Mouse (Mus musculus): ENCODE measurements around the gene Tbcb. TPM values are rescaled to one million over a fixed set of nuclear protein-coding genes. Genes with fewer than 3 reads are reported as not detected.

Gene Tbcb
- 83.5 and 90.8 TPM in 2 replicates for polyA plus RNA-seq (2011; ENCODE audit: insufficient read length, low read depth, missing spikeins)

GRCm38 (mm10) chr7:30231669-30232454 is at the start of gene Tbcb, which contains the start of gene Polr2i:
TSS of gene Tbcb (minus strand) at chr7:30232272.
TSS of gene Polr2i (plus strand) at chr7:30231948.
- Histone ChIP-seq H3K4me3 (ENCODE audit: insufficient read depth, low read length) (peak within 1 kb of the TSS; percentile 68), H3K4me1 (ENCODE audit: control insufficient read depth, insufficient read depth, low read length) (no peaks in the 10 kb centered on the region; the same call in 1 of the 2 replicates), H3K27ac (ENCODE audit: insufficient read depth, low read length) (peak within 1 kb of the TSS; percentile 77)
- TF ChIP-seq POLR2A (IDR thresholded peaks at IDR 0.05; ENCODE audit: low read depth, low read length) (peak; percentile 72), CTCF (IDR thresholded peaks at IDR 0.05; ENCODE audit: borderline replicate concordance, insufficient read depth, low read length) (no peak)

- no peak overlapping the region for H3K4me3 ChIP-seq (ENCODE audit: insufficient read depth, low read length)
- H3K27ac ChIP-seq (ENCODE audit: insufficient read depth, low read length), result peak overlapping the region; percentile 99; the same call in 1 of the 2 replicates
- TF ChIP-seq CTCF (IDR thresholded peaks at IDR 0.05; ENCODE audit: borderline replicate concordance, insufficient read depth, low read length), result no peak
- TF ChIP-seq POLR2A (IDR thresholded peaks at IDR 0.05; ENCODE audit: low read depth, low read length), result no peak
- no peaks in the 10 kb centered on the region for H3K4me1 ChIP-seq (ENCODE audit: control insufficient read depth, insufficient read depth, low read length)
Measured at GRCm38 (mm10) chr7:30281522-30281921, 49.5 kb upstream of the Tbcb start.

- Histone ChIP-seq H3K27ac (ENCODE audit: insufficient read depth, low read length) (peak overlapping the region; percentile 99), H3K4me3 (ENCODE audit: insufficient read depth, low read length) (peak overlapping the region; percentile 49), H3K4me1 (ENCODE audit: control insufficient read depth, insufficient read depth, low read length) (no peaks in the 10 kb centered on the region)
- TF ChIP-seq CTCF (IDR thresholded peaks at IDR 0.05; ENCODE audit: borderline replicate concordance, insufficient read depth, low read length) (no peak), POLR2A (IDR thresholded peaks at IDR 0.05; ENCODE audit: low read depth, low read length) (peak; percentile 69)
Measured at GRCm38 (mm10) chr7:30280670-30281138, 48.6 kb upstream of the Tbcb start.

DNA sequence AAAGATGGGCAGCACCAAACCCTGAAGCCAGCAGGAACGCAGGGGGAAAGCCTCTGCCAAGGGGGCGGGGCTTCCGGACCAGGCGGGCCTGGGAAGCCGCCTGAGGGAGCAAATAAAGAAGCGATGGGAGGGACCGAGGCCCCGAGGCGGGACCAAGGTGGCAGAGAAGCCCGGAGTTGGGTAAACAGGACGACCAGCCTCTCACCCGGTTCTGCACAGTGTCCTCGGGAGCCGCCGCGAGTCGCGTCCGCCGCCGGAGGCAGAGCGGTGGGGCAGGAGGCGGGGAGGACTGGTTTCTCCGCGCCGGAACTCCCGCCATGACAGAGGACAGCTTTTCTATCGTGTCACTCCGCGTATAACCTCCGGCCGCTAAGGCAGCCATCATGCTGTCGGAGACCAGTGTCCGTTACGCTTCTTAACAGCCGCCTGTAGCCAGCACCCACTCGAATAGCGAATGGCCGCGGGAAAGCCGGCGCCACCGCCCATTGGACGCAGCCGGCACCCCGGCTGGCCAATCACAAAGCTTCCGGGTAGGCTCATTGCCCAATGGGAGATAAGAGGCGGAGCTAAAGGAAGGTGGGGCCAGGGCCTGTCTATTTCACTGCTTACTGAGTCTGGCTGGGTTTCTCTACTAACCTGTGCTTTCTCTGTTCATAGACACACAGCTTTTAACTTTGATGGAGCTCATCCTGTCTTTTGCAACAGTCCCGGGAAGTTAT is 48.0 kb upstream of the Tbcb start, which contains the start of the genes Thap8 and Wdr62:
Thap8 (plus strand) TSS at position 144 of the 719 bp plus-strand sequence.
Wdr62 (minus strand) TSS at position 469 of the 719 bp plus-strand sequence.
- Histone ChIP-seq H3K4me3 (ENCODE audit: insufficient read depth, low read length) (peak within 1 kb of the TSS; percentile 75), H3K27ac (ENCODE audit: insufficient read depth, low read length) (peak within 1 kb of the TSS; percentile 99), H3K4me1 (ENCODE audit: control insufficient read depth, insufficient read depth, low read length) (peaks cover 4% of the 10 kb centered on the region; the same call in 1 of the 2 replicates)
- TF ChIP-seq CTCF (IDR thresholded peaks at IDR 0.05; ENCODE audit: borderline replicate concordance, insufficient read depth, low read length) (no peak), POLR2A (IDR thresholded peaks at IDR 0.05; ENCODE audit: low read depth, low read length) (peak; percentile 39; the same call in 1 of the 2 replicates)

GRCm38 (mm10) chr7:30279536-30279935 is 47.5 kb upstream of the Tbcb start:
- Histone ChIP-seq H3K4me3 (ENCODE audit: insufficient read depth, low read length) (peak overlapping the region; percentile 75), H3K27ac (ENCODE audit: insufficient read depth, low read length) (peak overlapping the region; percentile 10; the same call in 1 of the 2 replicates), H3K4me1 (ENCODE audit: control insufficient read depth, insufficient read depth, low read length) (peaks cover 9% of the 10 kb centered on the region; the same call in 1 of the 2 replicates)
- TF ChIP-seq POLR2A (IDR thresholded peaks at IDR 0.05; ENCODE audit: low read depth, low read length), result no peak

DNA sequence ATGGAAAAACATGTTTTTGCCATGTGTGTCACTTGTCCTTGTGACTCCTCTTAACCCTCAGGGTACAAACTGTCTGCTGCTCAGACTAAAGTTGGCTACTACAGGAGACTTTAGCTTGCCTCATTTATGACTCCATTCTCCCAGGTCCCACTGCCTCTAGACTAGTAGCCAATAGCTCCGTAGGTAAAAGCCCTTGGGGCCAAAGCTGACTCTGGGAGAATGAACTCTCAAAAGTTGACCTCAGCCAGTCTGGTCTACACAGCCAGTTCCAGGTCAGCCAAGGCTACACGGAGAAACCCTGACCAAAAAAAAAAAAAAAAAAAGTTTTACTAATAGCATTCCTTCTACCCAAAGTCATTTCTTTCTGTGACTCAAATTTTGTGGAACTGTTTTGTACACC is 46.8 kb upstream of the Tbcb start:
- peak overlapping the region; percentile 10; the same call in 1 of the 2 replicates for H3K27ac ChIP-seq (ENCODE audit: insufficient read depth, low read length)
- H3K4me3 ChIP-seq (ENCODE audit: insufficient read depth, low read length), result peak overlapping the region; percentile 75; the same call in 1 of the 2 replicates
- TF ChIP-seq CTCF (IDR thresholded peaks at IDR 0.05; ENCODE audit: borderline replicate concordance, insufficient read depth, low read length), result no peak
- no peak for TF ChIP-seq POLR2A (IDR thresholded peaks at IDR 0.05; ENCODE audit: low read depth, low read length)
- peaks cover 10% of the 10 kb centered on the region; the same call in 1 of the 2 replicates for H3K4me1 ChIP-seq (ENCODE audit: control insufficient read depth, insufficient read depth, low read length)

DNA sequence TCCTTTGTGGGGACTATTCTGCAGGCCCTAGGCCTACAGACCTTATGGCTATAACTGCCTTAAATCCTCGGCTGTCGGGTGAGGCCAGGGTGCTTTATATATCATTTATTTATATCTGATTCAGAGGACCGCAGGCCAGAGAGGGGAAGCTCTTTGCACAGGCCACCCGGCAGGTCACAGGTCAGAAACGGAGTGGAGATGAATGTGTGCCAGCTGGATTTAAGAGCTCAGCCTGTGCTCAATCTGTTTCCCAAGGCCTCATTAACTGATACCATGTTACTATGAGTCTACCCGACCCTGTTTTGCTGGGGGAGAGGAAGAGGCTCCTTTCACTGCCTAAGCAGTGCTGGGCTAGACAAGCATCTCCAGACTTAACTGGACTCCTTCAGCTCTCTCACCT is 42.3 kb upstream of the Tbcb start:
- Histone ChIP-seq H3K27ac (ENCODE audit: insufficient read depth, low read length) (no peak overlapping the region), H3K4me1 (ENCODE audit: control insufficient read depth, insufficient read depth, low read length) (peaks cover 10% of the 10 kb centered on the region; the same call in 1 of the 2 replicates), H3K4me3 (ENCODE audit: insufficient read depth, low read length) (no peak overlapping the region)
- no peak for TF ChIP-seq POLR2A (IDR thresholded peaks at IDR 0.05; ENCODE audit: low read depth, low read length)

GRCm38 (mm10) chr7:30269641-30270040 is 37.6 kb upstream of the Tbcb start:
- Histone ChIP-seq H3K4me3 (ENCODE audit: insufficient read depth, low read length) (no peak overlapping the region), H3K4me1 (ENCODE audit: control insufficient read depth, insufficient read depth, low read length) (0 out of 2 replicates have a peak, but pooled peaks cover 2% of the 10 kb centered on the region), H3K27ac (ENCODE audit: insufficient read depth, low read length) (no peak overlapping the region)
- TF ChIP-seq CTCF (IDR thresholded peaks at IDR 0.05; ENCODE audit: borderline replicate concordance, insufficient read depth, low read length) (no peak), POLR2A (IDR thresholded peaks at IDR 0.05; ENCODE audit: low read depth, low read length) (no peak)

DNA sequence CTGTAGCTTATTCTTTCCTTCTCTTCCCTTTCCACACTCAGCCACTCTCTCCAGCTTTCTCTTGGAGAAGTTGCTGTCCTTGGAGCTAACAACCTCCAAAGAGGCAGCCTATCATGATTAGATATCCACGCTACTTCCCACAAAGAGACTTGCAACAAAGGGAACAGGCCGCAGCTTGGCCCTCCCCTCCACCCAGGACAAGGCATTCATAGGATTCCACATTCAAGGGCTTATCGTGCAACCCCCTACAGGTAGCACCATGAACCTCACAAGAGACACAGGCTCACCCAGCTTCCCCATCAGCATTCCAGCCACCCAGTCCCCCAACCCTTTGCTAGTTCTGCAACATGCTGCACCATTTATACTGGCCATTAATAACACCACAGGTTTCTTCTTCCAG is 34.7 kb upstream of the Tbcb start:
- TF ChIP-seq CTCF (IDR thresholded peaks at IDR 0.05; ENCODE audit: borderline replicate concordance, insufficient read depth, low read length), result no peak
- TF ChIP-seq POLR2A (IDR thresholded peaks at IDR 0.05; ENCODE audit: low read depth, low read length), result no peak
- H3K4me1 ChIP-seq (ENCODE audit: control insufficient read depth, insufficient read depth, low read length), result no peaks in the 10 kb centered on the region
- no peak overlapping the region for H3K27ac ChIP-seq (ENCODE audit: insufficient read depth, low read length)
- H3K4me3 ChIP-seq (ENCODE audit: insufficient read depth, low read length), result no peak overlapping the region
